Mouse (Mus musculus) heart, postnatal 0 days (tissue): ENCODE data around the gene U2af1l4.

Experiments
- CTCF ChIP-seq: IDR thresholded peaks from 2 replicates; pipeline ENCODE4 v1.5.1; 2016; ENCODE audit warnings: antibody characterized with exemption, control low read depth, low read depth
- EP300 ChIP-seq: IDR thresholded peaks from 2 replicates; pipeline ENCODE4 v1.6.1; 2016; ENCODE audit warnings: antibody characterized with exemption, low read depth

DNA sequence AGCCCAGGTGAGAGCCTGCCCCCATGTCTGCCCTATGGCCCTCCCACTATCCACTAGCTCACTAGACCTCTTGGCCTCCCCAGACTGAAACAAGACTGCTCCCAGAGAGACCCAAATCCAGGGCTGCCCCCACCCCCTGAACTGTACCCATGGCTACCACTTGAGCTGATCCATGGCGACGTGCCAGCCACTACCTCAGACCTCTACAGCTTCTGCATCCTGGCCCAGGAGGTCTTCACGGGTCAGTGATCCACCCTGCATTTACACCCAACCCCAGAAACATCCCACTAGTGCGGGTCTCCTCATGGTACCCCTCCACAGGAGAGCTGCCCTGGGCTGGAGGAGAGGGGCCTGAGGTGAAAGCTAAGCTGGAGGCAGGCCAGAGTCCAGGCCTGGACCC, 42.7 kb upstream of the U2af1l4 start:
- no peak for TF ChIP-seq CTCF
- TF ChIP-seq EP300 = no peak
